Mouse (Mus musculus): ENCODE measurements around the gene Ube2d2b. TPM values are rescaled to one million over a fixed set of nuclear protein-coding genes. Genes with fewer than 3 reads are reported as not detected.
A peak's percentile ranks its signal among the peaks of the same experiment; 100 is the strongest.

Gene Ube2d2b
- polyA plus RNA-seq (2017; shearing (Covaris generic)) = not detected

DNA sequence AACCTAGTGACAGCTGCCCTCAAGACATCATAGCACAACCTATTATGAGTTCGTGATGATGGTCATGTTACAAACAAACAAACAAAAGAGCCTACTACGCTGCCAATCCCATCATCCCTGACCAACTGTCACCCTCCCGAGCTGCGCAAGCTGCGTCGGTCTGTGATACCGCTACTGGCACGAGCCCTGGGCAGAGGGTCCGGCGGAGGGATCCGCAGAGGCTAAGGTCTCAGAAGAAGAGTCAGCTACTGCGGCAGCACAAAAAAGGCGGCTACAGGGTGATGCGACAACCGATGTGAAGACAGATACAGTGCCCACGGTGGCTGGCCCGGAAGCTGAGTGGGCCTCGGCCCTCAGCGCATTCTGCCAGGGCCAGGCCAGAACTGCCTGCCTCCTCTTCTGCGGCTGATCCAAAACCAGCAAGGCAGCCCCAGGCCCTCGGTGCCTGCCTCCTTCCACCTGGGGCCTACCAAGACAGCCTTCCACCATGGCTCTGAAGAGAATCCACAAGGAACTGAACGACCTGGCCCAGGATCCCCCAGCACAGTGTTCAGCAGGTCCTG is at the start of gene Ube2d2b:
Gene Ube2d2b, plus strand, starts transcription at position 102 of the 563 bp plus-strand sequence.
- no peak for ATAC-seq

DNA sequence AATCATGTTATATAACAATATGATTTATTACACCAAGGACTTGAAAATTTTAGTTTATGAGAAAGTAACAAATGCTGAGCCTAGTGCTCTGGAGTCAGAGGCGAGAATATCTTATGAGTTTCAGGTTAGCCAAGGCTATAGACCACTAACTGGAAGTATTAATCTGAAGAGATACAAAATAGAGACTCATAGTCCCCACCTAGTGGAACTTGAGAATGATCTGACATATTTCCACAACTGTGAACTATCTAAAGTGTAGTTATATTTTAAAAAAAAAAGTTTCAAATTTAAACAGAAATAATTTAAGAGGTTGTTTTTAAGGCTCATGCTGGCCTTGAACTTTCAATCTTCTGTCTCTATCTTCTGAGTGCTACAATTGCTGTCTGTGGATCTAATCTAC is 47.5 kb upstream of the Ube2d2b start:
- ATAC-seq = peak; percentile 37

DNA sequence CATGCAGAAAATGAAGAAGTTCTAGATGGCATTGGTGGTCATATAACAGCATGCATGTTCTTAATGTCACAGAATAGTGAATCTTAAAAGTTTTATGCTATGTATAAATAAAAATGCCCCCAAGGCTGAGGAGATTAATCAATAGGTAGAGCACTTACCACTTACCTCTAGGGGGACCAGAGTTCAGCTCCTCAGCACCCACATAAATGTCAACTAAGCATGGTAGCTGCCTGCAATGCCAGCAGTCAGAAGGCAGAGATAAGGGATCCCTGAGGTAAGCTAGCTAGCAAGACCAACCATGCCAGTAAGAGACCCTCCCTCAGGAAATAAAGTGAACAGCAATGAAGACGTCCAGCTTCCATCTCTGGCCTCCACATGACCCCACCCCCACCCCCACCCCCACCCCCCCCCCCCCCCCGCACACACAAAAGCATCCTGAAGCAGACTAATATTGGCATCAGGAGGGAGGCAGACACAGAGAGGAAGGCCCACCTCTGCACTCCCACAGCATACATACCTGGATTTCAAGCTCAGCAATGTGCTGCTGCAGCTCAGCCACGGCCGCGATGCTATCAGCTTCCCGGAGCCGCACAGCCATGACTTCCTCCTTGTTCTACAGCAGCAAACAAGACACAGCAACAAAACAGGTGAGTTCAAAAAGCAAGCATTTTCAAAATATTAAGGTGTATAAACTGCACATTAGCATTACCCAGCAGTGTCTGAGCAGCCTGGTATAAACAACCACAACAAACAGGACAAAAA is 42.0 kb upstream of the Ube2d2b start:
- no peak for ATAC-seq

DNA sequence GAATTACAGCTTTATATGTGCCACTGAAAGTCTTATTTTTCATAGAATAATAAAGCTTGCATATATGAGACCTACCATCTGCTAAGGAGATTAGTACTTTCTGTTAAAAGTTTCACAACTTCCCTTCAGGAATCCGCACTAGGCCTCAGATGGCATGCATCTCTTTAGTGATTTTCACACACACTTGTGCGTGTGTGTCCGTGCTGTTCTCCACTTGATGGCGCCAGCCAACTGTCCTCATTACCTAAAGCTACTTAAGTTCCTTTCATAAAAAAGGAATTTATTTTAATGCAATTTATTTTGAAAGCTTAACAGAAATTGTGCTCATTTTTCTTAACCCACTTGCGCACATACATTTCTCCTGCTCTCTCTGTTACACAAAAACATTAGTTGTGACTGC is 40.4 kb upstream of the Ube2d2b start:
- no peak for ATAC-seq

DNA sequence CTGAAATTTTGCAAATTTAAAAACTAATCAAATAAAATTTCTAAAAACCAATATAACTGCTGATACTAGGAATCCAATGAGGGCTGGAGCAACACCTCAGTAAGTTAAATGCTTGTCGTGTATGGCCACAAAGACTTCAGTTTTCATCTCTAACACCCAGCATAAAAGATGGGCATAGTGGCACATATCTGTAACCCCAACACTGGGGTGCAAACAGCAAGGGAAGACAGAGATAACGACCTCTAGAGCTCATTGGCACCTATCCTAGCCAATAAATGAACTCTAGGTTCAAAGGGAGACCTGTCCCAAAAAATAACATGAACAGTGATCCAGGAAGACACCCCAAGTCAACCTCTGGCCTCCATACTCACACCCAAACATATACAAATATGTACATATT is 37.9 kb upstream of the Ube2d2b start:
- no peak for ATAC-seq

DNA sequence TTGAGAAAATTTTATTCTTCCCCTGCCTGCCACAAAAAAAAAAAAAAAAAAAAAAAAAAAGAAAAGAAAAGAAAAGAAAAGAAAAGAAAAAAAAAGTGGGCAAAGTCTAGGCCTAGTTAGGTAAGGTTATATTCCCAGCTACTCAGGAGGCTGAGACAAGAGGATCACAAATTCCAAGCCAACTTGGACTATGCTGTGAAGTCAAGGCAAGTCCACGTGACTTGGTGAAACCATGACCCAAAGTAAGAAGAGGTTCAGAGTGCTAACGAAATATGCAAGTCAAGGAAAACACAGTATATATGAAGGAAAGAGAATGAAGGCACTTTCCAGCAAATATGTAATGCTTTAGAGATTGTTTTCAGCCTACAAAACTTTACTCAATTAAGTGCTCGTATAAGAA is 37.4 kb upstream of the Ube2d2b start:
- ATAC-seq = no peak

DNA sequence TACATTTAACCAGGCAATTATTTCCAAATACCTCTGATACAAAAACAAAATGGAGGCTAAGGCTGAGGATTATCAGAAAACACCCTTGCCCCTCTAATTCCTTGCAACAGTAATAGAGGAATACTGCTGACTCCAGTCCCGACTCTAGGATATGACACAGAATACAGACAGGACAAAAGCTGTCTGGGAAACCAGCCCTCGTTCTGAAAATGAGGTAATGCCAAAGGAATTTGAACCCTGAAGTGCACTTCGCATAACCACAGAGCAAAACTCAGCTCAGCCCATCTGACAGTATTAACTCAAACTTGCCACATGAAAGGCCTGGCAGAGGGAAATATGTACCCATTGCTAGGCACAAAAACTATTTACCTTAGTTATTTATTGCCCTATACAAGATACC is 36.6 kb upstream of the Ube2d2b start:
- no peak for ATAC-seq

DNA sequence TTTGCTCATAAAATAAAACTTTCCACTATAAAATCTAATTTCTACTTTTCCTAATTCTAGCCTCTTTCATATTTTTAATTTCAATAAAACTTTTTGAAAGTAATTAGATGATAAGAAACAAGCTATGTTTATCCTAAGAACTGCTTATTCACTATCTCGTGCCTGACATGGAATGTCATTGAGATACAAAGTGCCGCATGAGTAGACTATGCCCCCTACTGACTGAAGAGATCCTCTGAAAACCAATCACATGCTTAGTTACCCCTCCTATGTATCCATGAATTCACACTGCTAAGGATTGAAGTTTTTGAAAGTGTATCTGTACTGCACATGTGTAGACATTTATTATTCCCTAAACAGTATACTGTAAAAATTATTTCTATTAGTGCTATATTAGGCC is 36.0 kb upstream of the Ube2d2b start:
- ATAC-seq = peak; percentile 60

DNA sequence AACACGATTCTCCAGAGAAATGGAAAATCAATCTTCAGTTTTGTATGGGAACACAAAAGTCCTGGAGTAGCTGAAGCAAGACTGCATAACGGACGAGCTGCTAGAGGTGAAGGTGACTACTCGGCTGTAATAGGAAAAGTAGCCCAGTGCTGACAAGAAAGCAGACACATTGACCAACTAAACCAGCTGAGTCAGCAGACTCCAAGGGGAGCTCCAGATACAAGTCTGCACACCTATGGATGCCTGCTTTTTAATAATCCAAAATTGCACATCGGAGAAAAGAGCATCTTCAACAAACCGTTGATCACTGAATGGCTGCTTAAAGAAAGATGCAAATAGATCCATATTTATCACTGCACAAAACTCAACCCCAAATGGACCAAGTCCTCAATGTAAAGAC is 31.6 kb upstream of the Ube2d2b start:
- ATAC-seq = no peak

DNA sequence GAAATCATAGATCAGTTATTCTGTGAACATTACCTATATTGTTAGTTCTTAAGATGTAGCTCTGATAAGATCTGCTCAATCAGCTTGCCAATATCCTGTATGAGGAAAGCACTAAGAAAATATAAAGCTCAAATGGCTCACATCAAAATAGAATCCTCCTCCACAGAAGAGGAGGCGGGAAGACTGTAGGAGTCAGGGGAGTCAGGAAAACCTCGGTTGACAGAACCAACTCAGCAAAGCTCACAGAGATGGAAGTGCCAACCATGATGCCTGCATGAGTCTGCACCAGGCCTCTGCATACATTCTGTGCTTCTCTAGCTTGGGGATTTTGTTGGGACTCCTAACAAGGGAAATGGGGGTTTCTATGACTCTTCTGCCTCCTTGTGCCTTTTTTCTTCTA is 28.7 kb upstream of the Ube2d2b start:
- no peak for ATAC-seq

DNA sequence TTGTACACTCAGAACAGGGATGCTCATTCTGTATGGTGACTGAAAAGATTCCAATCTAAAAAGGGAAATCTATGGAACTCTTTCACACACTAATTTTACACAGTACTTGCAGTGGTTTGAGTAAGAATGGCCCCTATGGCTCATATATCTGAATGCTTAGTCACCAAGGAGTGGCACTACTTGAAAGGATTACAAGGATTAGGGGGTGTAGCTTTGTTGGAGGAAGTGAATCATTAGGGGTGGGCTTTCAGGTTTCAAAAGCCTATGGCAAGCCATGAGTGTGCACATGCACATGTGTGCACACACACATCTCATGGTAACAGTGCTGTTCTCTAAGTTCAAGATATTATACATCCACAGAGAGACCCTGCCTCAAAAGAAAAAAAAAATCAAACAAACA is 27.3 kb upstream of the Ube2d2b start:
- no peak for ATAC-seq

DNA sequence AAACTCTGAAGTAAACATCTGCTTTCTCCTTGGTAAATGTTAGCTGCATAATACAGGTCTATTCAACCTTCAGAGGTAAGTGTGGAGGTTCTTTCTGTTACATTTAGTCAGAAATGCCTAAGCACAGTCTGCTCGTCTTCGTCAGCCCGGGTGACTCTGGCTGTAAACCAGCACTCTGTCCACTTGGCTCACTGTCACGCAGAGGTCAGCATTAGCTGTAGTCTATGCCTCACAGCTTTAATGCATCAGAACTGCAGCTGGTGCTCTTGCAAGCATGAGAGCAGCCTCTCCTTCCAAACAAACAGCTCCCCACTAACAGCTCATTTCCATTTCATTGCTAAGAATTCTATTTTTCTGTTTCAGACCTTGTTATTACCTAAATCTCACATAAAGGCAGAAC is 22.4 kb upstream of the Ube2d2b start:
- ATAC-seq = no peak

DNA sequence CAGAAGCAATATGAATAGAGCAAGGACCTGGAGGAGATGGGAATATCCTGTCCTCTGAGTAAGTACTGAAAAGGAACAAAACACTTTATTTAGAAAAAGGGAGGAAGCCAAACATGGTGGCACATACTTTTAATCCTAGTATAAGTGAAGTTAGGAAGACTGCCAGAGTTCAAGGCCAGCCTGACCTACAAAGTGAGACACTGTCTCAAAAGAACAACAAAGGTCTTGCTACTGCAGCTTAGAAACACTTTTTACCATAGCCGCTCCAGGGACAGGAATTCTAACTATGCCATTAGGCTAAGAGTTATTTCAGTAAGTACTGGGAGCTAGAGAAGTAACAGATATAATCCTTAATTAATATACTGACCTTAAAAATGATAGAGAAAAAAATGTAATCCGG is 15.2 kb upstream of the Ube2d2b start:
- ATAC-seq = no peak

DNA sequence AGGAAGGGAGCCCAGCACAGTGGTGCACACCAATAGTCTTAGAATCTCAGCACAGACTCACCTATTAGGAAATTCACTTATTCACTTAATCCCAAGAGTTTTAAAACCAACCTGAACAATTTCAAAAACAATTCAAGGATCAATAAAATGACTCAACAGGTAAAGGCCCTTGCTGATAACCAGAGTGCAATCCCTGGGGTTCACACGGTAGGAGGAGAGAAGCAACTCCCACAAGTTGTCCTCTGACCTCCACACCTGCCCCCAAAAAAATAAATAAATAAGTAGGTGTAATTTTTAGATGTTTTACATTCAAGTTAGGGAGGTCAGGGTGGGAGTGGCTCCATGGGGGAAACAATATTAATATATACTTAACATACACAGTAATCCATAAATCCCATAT is 7.4 kb upstream of the Ube2d2b start:
- no peak for ATAC-seq

DNA sequence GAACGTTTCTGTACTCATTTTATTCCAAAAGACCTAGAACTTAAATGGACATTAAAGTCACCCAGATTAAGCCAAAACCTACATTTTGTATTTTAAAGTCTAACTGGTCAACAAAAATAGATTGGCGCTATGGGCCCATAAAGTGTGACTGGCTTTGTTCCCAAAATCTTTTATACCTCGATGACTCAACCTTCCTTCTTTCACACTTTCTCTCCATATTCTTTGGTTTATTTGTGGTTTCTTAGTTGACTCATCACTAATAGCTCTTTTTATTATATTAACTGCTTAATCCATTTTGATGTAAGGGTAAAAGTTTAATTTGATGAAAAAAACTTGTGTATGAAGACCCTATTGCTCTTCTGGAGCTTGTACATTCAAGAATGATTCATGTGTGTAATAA is 1.5 kb downstream of the Ube2d2b start:
- no peak for ATAC-seq

DNA sequence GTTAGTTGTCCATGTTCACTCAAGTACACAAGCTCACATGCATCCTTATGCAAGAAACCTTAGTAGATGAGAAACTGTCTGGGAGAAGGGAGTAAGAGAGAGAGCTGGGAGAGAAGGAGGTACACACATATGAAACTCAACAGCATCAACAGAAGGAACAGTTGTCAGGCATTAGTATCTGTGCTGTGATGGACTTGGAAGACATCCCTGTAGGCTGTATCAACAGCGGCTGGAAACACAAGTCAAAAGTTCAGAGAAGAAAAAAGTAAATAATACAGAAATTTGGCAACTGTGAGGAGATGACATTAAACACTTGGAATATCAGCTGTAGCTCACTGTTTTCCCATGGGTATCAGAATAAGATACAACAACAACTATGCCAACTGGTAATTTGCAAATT is 4.4 kb downstream of the Ube2d2b start:
- no peak for ATAC-seq

DNA sequence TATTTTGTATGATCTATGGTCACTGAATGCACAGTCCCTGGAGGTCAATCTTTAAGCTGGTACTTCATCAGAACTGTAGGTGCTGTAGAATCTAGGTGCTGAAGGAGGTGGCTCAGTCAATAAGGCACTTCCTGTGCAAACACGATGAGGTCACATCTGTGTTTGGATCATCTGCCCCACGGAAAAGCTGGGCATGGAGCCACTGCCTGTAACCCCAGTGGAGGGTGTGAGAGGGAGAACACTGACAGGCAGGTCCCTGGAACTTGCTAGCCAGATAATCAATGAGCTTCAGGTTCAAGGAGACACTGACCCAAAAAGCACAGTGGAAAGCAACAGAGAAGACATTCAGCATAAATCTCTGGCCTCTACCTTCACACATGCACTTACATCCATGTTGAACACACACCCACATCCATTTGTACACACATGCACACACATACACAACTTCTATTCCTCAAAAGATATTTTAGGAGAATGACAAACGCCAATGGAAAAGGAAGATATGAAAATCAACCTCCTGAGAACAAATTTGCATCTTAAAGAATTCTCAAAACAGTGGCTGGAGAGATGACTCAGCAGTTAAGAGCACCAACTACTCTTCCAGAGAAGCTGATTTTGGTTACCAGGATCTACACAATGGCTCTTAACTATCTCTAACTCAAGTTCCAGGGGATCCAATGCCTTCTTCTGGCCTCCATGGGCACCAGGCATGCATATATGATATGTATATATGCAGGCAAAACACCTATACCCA is 9.2 kb downstream of the Ube2d2b start:
- ATAC-seq = no peak

DNA sequence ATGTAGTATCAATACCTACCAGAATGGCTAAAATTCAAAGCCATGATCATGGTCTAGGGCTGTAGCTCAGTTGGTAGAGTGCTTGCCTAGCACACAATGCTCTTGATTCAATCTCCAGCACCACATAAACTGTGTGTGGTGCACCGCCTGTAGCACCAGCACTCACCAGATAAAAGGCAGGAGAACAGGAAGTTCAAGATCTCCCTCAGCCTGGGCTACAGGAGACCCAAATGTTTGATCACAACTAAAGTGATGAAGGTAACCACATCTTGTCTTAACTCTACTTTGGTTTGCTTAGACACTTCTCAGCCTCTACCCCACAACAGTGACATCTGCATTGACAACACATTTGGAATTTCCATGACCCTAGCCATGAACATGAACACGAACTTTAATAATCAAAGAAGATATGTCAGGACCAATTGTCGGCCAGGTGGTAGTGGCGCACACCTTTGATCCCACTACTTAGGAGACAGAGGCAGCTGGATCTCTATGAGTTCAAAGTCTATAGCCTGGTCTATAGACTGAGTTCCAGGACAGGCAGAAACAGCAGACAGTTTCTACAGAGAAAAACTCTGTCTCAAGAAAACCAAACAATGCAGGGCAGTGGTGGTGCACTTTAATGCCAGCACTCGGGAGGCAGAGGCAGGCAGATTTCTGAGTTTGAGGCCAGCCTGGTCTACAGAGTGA is 10.8 kb downstream of the Ube2d2b start:
- ATAC-seq = peak; percentile 71

DNA sequence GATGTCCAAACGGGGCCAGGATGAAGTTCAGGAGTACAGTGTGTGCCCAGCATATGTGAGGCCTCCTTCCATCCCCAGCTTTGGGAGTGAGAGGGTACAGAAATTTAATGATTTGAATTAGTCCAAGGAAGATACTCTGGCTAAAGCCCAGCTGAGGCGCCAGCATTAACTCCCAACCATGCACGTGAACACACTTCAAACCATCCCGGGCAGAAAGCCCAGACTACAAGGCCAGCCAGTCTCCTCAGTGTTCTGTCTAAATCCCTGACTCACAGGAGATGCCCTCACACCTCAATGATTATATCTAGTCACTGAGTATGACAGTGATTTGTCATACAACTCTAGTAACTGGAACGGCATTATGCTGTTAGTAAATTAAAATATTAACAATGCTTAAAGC is 17.4 kb downstream of the Ube2d2b start:
- no peak for ATAC-seq

DNA sequence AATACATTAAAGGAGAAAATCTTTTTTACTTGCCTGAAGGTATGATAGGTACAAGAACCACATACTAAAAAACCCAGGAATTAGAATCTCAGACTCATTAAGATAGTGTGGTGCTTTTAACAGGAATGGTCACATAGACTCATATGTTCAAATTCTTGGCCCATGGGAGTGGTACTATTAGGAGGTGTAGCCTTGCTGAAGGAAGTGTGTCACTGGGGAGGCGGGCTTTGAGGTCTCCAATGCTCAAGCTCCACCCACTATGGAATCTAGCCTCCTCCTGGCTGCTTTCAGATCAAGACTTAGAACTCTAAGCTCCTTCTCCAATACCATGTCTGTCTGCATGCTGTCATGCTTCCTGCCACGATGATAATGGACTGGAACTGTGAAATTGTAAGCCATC is 17.9 kb downstream of the Ube2d2b start:
- no peak for ATAC-seq

DNA sequence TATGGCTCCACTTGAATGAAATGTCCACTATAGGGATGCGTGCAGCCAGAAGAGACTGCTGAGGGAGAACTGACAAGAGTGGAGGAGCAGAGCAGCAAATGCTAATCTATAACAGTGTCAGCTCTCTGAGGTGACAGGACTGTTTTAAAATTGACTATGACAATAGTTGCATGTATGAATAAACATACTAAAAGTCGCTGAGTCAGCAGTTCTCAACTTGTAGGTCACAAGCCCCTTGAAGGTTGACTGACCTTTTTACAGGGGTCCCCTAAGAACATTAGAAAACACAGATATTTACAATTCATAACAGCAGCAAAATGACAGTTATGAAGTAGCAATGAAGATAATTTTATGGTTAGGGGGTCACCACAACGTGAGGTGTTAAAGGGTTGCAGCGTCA is 19.1 kb downstream of the Ube2d2b start:
- ATAC-seq = no peak

DNA sequence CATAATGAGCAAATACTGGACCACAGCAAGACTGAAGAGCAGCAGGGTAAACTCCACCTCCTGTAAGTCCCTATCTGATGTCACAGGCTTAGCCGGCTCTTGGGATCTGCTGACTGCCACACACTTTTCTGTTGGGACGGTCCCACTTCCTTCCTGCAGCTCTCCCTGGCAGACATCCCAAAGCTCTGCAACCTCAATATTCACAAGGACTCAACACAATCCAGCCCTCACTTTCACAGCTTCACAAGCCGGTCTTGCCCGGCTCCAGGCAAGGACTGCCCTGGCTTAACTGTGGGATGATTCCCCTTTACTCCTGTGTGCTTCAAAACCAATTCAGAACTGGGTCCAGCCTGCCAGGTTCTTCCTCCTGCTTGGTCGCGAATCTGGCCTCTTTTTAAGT is 23.9 kb downstream of the Ube2d2b start:
- ATAC-seq = no peak

DNA sequence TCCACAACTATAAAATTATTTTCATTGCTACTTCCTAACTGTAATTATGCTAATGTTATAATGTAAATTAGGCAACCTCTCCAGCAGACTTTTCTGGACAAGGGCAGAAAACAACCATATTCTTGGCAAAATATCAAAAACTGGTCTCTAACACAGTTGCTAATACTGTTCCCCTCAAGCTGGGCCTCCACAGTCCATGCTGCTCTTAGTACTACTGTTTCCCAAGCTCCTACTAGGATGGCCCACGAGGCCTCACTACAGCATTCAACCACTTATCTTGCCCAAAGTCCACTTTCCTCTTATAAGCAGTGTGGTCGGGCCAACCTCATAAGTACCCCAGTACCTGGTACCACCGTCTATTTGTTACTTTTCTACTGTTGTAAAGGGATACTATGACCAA is 24.7 kb downstream of the Ube2d2b start:
- no peak for ATAC-seq

DNA sequence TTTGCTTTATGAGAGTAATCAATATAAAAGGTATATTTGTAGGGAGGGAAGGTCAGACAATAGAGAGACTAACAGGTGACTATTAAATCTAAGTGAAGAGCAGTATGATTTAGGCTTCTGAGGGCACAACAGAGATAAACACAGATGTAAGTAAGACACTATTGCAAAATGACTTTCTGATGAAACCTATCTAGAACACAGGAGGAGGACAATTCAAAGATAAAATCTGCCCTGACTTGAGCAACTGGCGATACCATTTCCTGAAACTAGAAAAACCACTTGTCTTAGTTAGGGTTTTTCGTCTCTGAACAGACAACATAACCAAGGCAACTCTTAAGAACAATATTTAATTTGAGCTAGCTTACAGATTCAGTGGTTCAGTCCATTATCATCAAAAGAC is 25.6 kb downstream of the Ube2d2b start:
- no peak for ATAC-seq

Measured in inflammation-experienced regulatory T-cells, adult 6 months (primary cell).